Mouse (Mus musculus): Measurements from ENCODE around the gene Cdh13. TPM values are rescaled to one million over a fixed set of nuclear protein-coding genes. Genes with fewer than 3 reads are reported as not detected.
A peak's percentile ranks its signal among the peaks of the same experiment; 100 is the strongest.
"Not testable (repeated sequence)": the region's sequence is repeated elsewhere in the genome, so short reads cannot be mapped to it uniquely, and the experiment has no call there.

Cdh13 gene
- polyA plus RNA-seq, 1 experiment from 2014 or later: 2.4 TPM

DNA sequence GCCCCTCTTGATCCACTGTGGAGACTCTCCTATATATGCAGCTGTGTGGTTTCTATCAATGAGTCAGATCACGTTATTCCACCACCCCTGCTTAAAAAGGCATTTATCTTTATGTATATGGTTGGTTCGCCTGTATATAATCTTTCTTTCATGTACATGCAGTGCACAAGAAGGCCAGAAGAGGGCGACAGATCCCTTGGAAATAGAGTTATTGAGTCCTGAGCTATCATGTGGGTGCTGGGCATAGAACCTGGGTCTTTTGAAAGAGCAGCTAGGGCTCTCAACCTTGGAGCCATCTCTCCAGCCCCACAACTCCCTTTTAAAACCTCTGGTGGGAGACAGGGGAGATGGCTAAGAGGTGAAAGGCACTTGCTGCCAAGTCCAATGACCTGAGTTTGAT lies 1027.9 kb downstream of the Cdh13 start:
- WGBS: 31% methylated on average over 3 of the region's 3 CpGs
- no peaks in the 10 kb centered on the region for H3K4me1 ChIP-seq
- no peaks in the 10 kb centered on the region for H3K9me3 ChIP-seq
- no peak overlapping the region for H3K4me3 ChIP-seq
- H3K27ac ChIP-seq (replicated peaks): no peak overlapping the region
- no peaks in the 10 kb centered on the region for H3K36me3 ChIP-seq (replicated peaks)
- H3K27me3 ChIP-seq (replicated peaks; ENCODE audit: low read depth, poor library complexity, severe bottlenecking): no peaks in the 10 kb centered on the region
- no peak for DNase-seq (ENCODE audit: low spot score)

GRCm38 (mm10) chr8:119323215-119323614 lies 1039.7 kb downstream of the Cdh13 start:
- Histone ChIP-seq H3K4me1 (no peaks in the 10 kb centered on the region), H3K27me3 (replicated peaks; ENCODE audit: low read depth, poor library complexity, severe bottlenecking) (no peaks in the 10 kb centered on the region), H3K9me3 (peaks cover 6% of the 10 kb centered on the region), H3K27ac (replicated peaks) (no peak overlapping the region), H3K4me3 (no peak overlapping the region), H3K36me3 (replicated peaks) (no peaks in the 10 kb centered on the region)
- DNase-seq (ENCODE audit: low spot score): no peak
- 68% methylated on average over 6 of the region's 6 CpGs for WGBS

DNA sequence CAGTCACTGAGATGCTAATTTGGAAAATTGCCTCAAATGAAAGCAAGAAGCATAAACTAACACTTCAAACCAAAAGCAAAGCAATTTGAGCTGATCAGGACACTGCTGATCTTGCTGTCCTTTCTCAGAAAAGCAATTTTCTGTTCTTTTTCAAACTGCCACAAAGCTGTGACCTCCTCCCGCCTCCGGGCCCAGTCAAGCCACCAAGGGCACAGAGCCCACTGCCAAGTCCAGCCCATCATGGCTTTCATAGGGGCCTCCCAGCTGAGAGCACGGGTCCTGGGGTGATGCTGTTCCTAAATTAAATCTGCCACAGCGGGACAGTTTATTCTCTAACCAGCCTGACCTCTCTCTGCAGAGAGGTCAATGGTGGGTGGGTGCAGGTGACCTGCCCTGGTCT lies 1056.0 kb downstream of the Cdh13 start:
- no peak for DNase-seq (ENCODE audit: low spot score)
- peaks cover 2% of the 10 kb centered on the region; the same call in 1 of the 2 replicates for H3K9me3 ChIP-seq
- no peaks in the 10 kb centered on the region for H3K4me1 ChIP-seq
- no peak overlapping the region for H3K4me3 ChIP-seq
- no peaks in the 10 kb centered on the region for H3K36me3 ChIP-seq (replicated peaks)
- H3K27ac ChIP-seq (replicated peaks): no peak overlapping the region
- peaks cover 4% of the 10 kb centered on the region; the same call in 1 of the 2 replicates for H3K27me3 ChIP-seq (replicated peaks; ENCODE audit: low read depth, poor library complexity, severe bottlenecking)
- 75% methylated on average over 4 of the region's 4 CpGs for WGBS

DNA sequence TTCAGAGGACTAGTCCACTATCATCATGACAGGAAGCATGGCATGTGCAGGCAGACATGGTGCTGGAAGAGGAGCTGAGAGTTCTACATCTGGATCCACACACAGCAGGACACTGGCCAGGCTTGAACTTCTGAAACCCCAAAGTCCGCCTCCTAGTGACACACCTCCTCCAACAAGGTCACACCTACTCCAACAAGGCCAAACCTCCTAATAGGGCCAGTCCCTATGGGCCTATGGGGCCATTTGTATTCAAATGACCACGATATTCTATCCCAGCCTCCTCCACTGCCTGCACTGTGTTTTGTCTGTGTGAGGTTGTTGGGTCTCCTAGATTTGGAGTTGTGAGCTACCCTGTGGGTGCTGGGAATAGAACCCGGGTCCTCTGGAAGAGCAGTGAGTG lies 1060.1 kb downstream of the Cdh13 start:
- DNase-seq (ENCODE audit: low spot score): no peak
- Histone ChIP-seq H3K36me3 (replicated peaks) (peaks cover 32% of the 10 kb centered on the region), H3K4me3 (peak overlapping the region; percentile 99), H3K4me1 (peaks cover 8% of the 10 kb centered on the region), H3K27ac (replicated peaks) (peak overlapping the region; percentile 91), H3K9me3 (peaks cover 2% of the 10 kb centered on the region; the same call in 1 of the 2 replicates), H3K27me3 (replicated peaks; ENCODE audit: low read depth, poor library complexity, severe bottlenecking) (peaks cover 4% of the 10 kb centered on the region; the same call in 1 of the 2 replicates)
- WGBS: 79% methylated on average over 3 of the region's 3 CpGs

DNA sequence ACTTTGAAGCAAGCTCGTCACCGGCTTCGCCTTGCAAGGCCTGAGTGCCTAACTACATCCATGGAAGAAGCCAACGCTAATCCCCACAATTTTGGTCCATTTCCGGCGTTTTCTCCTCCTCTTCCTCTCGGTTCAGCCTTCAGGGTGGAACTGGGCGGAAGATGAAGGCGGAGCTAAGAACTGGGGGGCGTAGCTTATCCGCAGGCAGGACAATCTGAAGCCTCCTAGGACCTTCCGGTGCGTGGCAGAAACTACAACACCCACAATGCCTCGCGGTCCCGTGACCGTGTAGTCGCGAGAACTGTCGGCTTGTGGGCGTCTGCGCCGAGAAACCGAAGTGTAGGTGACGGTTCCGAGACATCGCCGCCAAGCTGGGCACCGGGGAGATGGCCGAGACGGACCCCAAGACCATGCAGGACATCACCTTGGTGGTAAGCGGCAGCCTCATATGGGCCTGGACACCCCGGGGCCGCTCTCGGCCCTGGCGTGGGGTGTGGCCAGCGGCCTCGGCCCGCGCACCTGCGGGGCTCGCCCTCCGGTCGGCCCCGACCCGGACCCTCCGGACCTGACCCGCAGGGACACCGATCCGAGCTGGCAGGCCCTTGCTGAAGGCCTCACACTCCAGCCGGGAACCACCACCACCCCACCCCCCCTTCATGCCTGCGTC lies 1060.8 kb downstream of the Cdh13 start, which contains the start of gene Hsbp1:
Gene Hsbp1 (plus strand): TSS at position 299 of the 667 bp plus-strand sequence.
- Histone ChIP-seq H3K4me1 (peaks cover 8% of the 10 kb centered on the region), H3K9me3 (peaks cover 2% of the 10 kb centered on the region; the same call in 1 of the 2 replicates), H3K36me3 (replicated peaks) (peaks cover 40% of the 10 kb centered on the region), H3K4me3 (peak within 1 kb of the TSS; percentile 99), H3K27ac (replicated peaks) (peak within 1 kb of the TSS; percentile 91), H3K27me3 (replicated peaks; ENCODE audit: low read depth, poor library complexity, severe bottlenecking) (peaks cover 4% of the 10 kb centered on the region; the same call in 1 of the 2 replicates)
- WGBS: 2% methylated on average over 52 of the region's 52 CpGs
- peak; percentile 96 for DNase-seq (ENCODE audit: low spot score)

- Histone ChIP-seq H3K4me3 (peak overlapping the region; percentile 99), H3K27me3 (replicated peaks; ENCODE audit: low read depth, poor library complexity, severe bottlenecking) (peaks cover 4% of the 10 kb centered on the region; the same call in 1 of the 2 replicates), H3K36me3 (replicated peaks) (peaks cover 46% of the 10 kb centered on the region), H3K4me1 (peaks cover 8% of the 10 kb centered on the region), H3K9me3 (peaks cover 2% of the 10 kb centered on the region; the same call in 1 of the 2 replicates), H3K27ac (replicated peaks) (peak overlapping the region; percentile 91; the same call in 1 of the 2 replicates)
- DNase-seq (ENCODE audit: low spot score): no peak
- WGBS: 57% methylated on average over 22 of the region's 22 CpGs
These were observed 1061.6 kb downstream of the Cdh13 start for GRCm38 (mm10) chr8:119345029-119345682.

DNA sequence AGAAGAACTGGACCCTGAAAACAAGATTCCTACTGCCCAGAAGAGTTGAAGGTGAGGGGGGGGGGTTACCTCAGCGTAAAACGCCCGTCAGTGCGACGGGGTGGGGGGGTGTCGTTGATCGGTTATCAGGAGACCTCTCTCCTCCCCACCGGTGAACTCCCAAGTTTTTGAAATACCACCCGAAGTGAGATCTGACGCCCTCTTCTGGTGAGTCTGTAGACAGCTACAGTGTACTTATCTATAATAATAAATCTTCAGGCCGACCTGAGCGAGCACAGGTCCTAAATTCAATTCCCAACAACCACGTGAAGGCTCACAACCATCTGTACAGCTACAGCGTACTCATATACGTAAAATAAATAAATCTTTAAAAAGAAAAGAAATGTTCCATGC lies 1062.1 kb downstream of the Cdh13 start:
- WGBS: 87% methylated on average over 15 of the region's 15 CpGs
- Histone ChIP-seq H3K27me3 (replicated peaks; ENCODE audit: low read depth, poor library complexity, severe bottlenecking) (peaks cover 4% of the 10 kb centered on the region; the same call in 1 of the 2 replicates), H3K4me1 (peaks cover 8% of the 10 kb centered on the region), H3K36me3 (replicated peaks) (peaks cover 50% of the 10 kb centered on the region), H3K27ac (replicated peaks) (no peak overlapping the region), H3K4me3 (peak overlapping the region; percentile 99), H3K9me3 (peaks cover 2% of the 10 kb centered on the region; the same call in 1 of the 2 replicates)
- DNase-seq (ENCODE audit: low spot score): no peak

DNA sequence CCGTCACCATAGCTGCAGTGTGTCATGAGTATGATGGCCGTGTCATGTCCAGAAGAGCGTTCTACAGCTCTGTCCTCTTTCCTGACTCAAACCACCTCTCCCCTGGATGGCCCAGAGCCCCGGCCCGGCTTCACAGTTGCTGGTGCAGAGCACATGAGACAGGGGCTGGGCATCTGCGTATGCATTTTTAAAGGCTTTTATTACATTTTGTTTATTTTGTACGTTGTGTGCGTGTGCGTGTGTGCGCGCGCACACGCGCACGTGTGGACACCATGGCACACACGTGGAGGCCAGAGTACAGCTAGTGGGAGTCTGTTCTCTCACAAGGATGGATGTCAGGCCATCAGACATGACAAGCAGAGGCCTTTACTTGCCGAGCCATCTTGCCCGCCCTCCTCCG lies 1068.1 kb downstream of the Cdh13 start:
- 95% methylated on average over 19 of the region's 19 CpGs for WGBS
- no peak overlapping the region for H3K27ac ChIP-seq (replicated peaks)
- H3K27me3 ChIP-seq (replicated peaks; ENCODE audit: low read depth, poor library complexity, severe bottlenecking): no peaks in the 10 kb centered on the region
- DNase-seq (ENCODE audit: low spot score): no peak
- H3K4me1 ChIP-seq: no peaks in the 10 kb centered on the region
- H3K36me3 ChIP-seq (replicated peaks): peaks cover 47% of the 10 kb centered on the region
- H3K9me3 ChIP-seq: no peaks in the 10 kb centered on the region
- no peak overlapping the region for H3K4me3 ChIP-seq

GRCm38 (mm10) chr8:119352977-119353658 lies 1069.6 kb downstream of the Cdh13 start:
- Histone ChIP-seq H3K4me3 (no peak overlapping the region), H3K27ac (replicated peaks) (no peak overlapping the region), H3K36me3 (replicated peaks) (peaks cover 32% of the 10 kb centered on the region), H3K27me3 (replicated peaks; ENCODE audit: low read depth, poor library complexity, severe bottlenecking) (no peaks in the 10 kb centered on the region), H3K9me3 (no peaks in the 10 kb centered on the region), H3K4me1 (peaks cover 5% of the 10 kb centered on the region; the same call in 1 of the 2 replicates)
- no peak for DNase-seq (ENCODE audit: low spot score)
- WGBS: 84% methylated on average over 10 of the region's 10 CpGs

- DNase-seq (ENCODE audit: low spot score): no peak
- no peak overlapping the region for H3K4me3 ChIP-seq
- H3K27ac ChIP-seq (replicated peaks): no peak overlapping the region
- no peaks in the 10 kb centered on the region for H3K27me3 ChIP-seq (replicated peaks; ENCODE audit: low read depth, poor library complexity, severe bottlenecking)
- peaks cover 11% of the 10 kb centered on the region; the same call in 1 of the 2 replicates for H3K4me1 ChIP-seq
- no peaks in the 10 kb centered on the region for H3K9me3 ChIP-seq
- 85% methylated on average over 6 of the region's 6 CpGs for WGBS
- H3K36me3 ChIP-seq (replicated peaks): peaks cover 27% of the 10 kb centered on the region
These were observed 1070.1 kb downstream of the Cdh13 start for GRCm38 (mm10) chr8:119353659-119354023.

- not testable (repeated sequence) for H3K36me3 ChIP-seq (replicated peaks); H3K27ac ChIP-seq (replicated peaks); H3K4me3 ChIP-seq; H3K9me3 ChIP-seq; H3K27me3 ChIP-seq (replicated peaks; ENCODE audit: low read depth, poor library complexity, severe bottlenecking)
- H3K4me1 ChIP-seq: peaks cover 15% of the 10 kb centered on the region; the same call in 1 of the 2 replicates
- WGBS: 67% methylated on average over 5 of the region's 5 CpGs
- peak; percentile 28 for DNase-seq (ENCODE audit: low spot score)
These were observed 1073.1 kb downstream of the Cdh13 start for GRCm38 (mm10) chr8:119356631-119357030.

DNA sequence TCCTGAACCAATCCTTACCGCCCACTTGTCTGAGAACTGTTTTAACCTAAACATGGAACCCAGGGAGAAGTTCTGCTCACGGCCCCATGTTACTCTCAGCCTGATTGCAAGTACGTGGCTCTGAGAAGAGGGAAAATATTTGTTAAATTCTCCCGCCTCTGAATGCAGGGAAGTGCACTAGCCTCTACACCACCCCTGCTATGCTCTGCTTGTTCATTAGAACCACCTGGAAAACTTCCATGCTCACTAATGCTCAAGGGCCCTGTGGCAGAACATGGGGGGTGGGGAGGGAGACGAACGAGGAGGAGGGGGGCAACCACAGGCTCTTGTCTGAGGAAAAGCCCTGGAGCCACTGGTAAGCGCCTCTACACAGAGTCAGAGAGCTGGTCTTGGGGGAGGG lies 1074.6 kb downstream of the Cdh13 start:
- DNase-seq (ENCODE audit: low spot score): peak; percentile 31
- WGBS: 64% methylated on average over 7 of the region's 7 CpGs
- no peaks in the 10 kb centered on the region for H3K9me3 ChIP-seq
- peaks cover 15% of the 10 kb centered on the region; the same call in 1 of the 2 replicates for H3K4me1 ChIP-seq
- H3K4me3 ChIP-seq: no peak overlapping the region
- no peaks in the 10 kb centered on the region for H3K36me3 ChIP-seq (replicated peaks)
- H3K27ac ChIP-seq (replicated peaks): peak overlapping the region; percentile 51; the same call in 1 of the 2 replicates
- no peaks in the 10 kb centered on the region for H3K27me3 ChIP-seq (replicated peaks; ENCODE audit: low read depth, poor library complexity, severe bottlenecking)
